Mouse (Mus musculus) ovary, postnatal 36 days (tissue): ENCODE measurements around the gene Klf9.
"Not testable (repeated sequence)": the region's sequence is repeated elsewhere in the genome, so short reads cannot be mapped to it uniquely, and the experiment has no call there.

Experiments used
- DNase-seq: peaks from one replicate; pipeline ENCODE4 v3.0.0; 2022; ENCODE audit warnings: low spot score, mixed read lengths

Gene Klf9

DNA sequence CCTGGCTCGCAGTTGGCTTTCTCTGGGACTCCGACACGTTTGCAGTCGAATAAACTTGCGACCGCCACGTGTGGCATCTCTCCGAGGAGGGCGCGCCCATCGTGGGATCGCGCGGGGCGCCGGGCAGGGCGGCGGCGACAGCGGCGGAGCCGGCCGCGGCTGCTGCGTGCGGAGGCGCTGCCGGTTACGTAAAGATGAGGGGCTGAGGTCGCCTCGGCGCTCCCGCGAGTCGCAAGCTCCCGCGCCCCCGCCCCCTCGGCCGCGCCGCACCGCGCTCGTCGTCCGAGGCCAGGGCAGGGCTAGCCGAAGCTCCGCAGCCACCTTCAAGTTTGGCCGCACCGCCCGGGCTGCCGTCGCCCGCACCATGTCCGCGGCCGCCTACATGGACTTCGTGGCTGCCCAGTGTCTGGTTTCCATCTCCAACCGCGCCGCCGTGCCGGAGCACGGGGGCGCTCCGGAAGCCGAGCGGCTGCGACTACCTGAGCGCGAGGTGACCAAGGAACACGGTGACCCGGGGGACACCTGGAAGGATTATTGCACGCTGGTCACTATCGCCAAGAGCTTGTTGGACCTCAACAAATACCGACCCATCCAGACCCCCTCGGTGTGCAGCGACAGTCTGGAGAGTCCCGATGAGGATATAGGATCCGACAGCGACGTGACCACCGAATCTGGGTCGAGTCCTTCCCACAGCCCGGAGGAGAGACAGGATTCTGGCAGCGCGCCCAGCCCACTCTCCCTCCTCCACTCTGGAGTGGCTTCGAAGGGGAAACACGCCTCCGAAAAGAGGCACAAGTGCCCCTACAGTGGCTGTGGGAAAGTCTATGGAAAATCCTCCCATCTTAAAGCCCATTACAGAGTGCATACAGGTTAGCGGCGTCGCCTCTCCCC lies 610 bp downstream of the Klf9 start:
- DNase-seq: peak; percentile 74

GRCm38 (mm10) chr19:23142427-23143073 lies 1.5 kb downstream of the Klf9 start:
- DNase-seq: no peak

GRCm38 (mm10) chr19:23143074-23143445 lies 2.0 kb downstream of the Klf9 start:
- no peak for DNase-seq

- DNase-seq: no peak
These were observed 2.5 kb downstream of the Klf9 start for GRCm38 (mm10) chr19:23143541-23143940.

GRCm38 (mm10) chr19:23144031-23144430 lies 3.0 kb downstream of the Klf9 start:
- DNase-seq: no peak

DNA sequence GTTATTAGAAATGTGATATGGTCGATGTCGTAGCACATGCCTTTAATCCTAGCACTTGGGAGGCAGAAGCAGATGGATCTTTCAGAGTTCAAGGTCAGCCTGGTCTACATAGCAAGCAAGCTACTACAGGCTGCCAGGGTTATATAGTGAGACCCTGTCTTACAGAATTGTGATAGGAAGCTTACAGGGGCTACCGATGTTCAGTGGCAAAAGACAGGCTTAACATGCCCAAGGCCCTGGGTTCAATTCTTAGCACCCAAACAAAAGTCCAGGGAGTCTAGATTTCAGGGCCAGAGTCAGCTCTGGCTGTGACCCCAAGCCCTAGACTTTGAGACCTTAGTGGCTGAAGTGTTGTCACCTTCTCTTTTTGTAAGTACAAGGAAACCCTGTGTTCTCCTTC lies 4.1 kb downstream of the Klf9 start:
- DNase-seq: no peak

- not testable (repeated sequence) for DNase-seq
These were observed 4.5 kb downstream of the Klf9 start for GRCm38 (mm10) chr19:23145575-23145974.

GRCm38 (mm10) chr19:23146409-23146861 lies 5.4 kb downstream of the Klf9 start:
- peak; percentile 24 for DNase-seq

DNA sequence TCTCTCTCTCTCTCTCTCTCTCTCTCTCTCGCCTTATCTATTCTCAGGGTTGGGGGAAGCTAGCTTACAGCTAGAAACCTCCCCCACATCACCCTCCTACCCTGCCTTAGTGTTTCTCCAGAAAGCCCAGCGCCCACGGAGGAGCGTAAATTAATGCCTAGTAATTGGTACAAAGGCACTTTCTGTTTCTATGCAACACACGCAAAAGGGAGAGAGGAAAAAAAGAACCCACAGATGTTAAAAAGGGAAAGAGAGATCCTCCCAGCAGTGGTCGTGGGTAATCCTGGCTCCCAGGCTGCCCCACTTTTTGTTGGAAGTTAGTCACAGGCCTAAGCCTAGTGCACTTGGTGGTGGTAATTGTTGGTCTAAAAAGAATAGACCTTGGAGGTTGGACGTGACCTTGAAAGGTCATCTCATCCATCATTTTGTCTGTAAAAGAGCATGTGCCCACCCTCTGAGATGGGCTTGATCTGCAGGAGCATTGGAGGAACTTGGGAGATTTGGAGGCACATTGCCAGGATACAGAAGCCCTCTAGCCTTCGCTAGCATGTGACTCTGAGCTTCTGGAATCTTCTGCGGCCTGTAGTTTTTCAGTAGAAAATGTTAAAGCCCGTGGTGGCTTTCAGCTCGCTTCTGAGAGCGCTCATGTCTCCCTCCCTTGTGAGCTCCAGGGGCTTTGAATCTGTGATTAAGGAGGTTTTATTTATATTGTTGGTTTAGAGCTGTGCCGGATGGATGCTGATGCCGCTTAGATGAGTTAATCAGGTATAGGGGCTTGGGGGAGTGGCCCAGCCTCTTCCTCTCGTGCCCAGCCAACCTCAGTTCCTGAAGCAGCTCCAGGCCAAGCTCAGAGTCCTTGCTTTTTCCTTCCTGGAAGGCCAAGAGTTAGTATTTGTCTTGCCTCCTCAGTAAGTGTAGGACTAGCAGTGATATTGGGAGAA lies 6.3 kb downstream of the Klf9 start:
- no peak for DNase-seq

DNA sequence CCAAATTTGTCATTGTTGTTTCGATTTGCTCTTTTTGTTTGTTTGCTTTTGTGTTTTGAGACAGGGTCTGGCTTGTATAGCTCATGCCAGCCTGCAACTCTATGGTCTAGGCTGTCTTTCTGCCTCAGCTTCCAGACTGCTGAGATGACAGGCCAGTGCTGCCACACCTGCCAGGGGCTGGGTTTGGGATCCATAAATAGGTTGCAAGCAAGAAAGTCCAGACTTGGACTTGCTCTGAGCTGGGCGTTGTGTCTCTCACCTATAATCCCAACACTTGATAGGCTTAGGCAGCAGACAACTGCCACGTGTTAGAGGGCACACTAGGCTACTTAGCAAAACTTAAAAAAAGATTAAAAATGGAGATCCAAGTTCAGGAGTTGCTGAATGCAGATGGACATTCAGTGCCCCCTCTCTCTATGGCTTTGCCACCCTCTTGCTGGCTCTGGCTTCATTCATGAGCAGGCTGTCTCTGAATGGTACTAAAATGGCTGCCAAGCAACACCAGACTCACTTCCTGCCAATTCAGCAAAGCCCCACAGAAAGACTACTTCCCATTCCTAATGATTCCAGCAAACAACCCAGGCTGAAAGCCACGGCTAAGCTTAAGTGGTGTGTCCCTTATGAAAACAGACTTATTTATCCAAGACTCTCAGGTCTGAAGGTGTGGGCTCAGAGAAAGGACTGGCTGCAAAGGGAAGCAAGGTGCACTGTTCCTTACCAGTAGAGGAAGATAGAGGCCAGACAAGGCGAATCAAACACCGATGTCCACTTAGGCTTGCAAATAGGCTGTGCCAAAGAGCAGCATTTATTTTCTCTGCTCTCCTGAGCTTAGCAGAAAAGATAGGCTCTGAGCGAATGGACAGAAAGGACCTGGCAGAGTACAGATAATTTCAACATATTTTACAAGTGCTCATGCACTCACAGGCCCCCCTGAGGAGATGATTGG lies 8.7 kb downstream of the Klf9 start:
- DNase-seq: no peak

GRCm38 (mm10) chr19:23150556-23151265 lies 9.7 kb downstream of the Klf9 start:
- DNase-seq: no peak

DNA sequence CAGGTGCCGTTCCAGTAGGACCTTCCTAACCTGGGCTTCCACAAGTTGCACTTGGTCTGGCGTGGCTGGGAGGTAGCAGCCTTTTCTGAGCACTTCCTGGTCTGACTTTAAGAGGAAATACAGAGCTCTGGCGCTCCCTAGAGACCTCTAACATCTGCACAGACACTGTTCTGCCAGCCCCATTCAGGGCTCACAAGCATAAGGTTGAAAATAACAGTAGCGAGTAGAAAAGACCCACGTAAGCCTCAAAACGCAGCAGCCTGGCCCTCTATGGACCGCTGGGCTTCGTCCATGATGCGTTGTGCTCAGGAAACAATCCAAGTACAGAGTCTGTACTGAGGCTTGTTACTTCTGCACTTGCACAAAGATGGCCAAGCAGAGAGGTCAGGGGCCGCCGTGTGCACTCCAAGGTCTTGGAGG lies 10.6 kb downstream of the Klf9 start:
- peak; percentile 27 for DNase-seq

- DNase-seq: no peak
These were observed 11.2 kb downstream of the Klf9 start for GRCm38 (mm10) chr19:23152201-23152640.

DNA sequence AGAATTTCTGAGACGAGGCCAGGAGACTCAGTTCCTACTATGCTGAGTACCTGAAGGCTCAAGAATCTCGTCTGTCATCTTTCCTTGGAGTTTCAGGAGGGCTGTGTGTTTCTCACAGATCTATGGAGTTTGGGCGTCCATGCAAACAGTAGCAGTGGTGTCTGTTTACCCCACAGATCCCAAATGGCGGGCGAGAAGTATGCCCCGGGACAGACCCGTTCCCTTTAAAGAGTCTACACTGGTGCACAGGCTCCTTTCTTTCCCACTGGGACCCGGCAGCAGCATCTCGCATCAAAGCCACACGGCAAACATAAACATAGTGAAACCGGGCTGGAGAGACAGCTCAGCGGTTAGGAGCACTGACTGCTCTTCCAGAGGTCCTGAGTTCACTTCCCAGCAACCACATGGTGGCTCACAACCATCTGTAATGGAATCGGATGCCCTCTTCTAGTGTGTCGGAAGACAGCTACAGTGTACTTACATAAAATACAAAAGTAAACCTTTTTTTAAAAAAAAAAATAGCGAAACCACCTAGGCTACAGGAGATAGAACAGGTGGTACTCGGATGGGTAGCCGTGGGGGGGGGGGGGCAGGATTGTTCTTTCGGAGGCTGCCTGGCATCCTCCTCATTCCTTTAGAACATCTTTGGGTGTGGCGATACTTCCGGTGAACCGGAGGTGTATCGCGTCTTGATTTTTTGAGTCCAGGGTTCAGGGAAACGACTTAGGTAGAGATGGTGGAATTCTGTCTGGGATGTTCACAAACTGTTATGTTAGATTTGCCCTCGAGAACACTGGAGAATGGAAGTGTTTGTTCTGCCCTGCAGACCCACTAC lies 12.0 kb downstream of the Klf9 start:
- DNase-seq: no peak

GRCm38 (mm10) chr19:23153606-23154127 lies 12.6 kb downstream of the Klf9 start:
- DNase-seq: no peak

GRCm38 (mm10) chr19:23159780-23160395 lies 18.9 kb downstream of the Klf9 start:
- DNase-seq: no peak

GRCm38 (mm10) chr19:23162387-23162809 lies 21.4 kb downstream of the Klf9 start:
- DNase-seq: no peak

- DNase-seq: no peak
These were observed 21.9 kb downstream of the Klf9 start for GRCm38 (mm10) chr19:23162877-23163276.

DNA sequence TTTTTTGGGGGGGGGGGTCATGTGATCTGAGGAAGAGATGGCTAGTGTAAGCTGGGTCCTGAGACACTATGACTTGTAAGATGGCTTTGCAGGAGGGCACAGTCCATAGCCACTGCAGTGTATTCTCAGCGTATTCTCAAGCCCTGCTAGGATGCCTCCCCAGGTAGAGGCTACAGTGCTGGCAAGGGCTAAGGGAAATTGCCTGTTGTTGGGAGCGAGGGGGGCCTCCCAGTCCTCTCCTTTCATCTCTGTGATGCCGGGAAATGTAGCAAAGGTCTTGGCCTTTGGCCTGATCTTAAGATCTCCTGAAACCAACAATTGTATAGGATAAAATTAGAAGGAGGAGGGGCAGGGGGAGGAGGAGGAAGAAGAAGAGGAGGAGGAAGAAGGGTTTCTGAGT lies 22.3 kb downstream of the Klf9 start:
- DNase-seq: no peak
